Mouse (Mus musculus): ENCODE data around the gene Alg3. TPM values are rescaled to one million over a fixed set of nuclear protein-coding genes. Genes with fewer than 3 reads are reported as not detected.

Alg3 gene
- 23.5 and 25.6 TPM in 2 replicates for polyA plus RNA-seq (2012; rRNA removed)

- Histone ChIP-seq H3K27ac (ENCODE audit: insufficient read depth, low read length) (peak within 1 kb of the TSS; percentile 55), H3K27me3 (ENCODE audit: control insufficient read depth, insufficient read depth, low read length) (no peaks in the 10 kb centered on the region), H3K4me3 (replicated peaks; ENCODE audit: insufficient read depth, low read depth, low read length) (peak within 1 kb of the TSS; percentile 96), H3K4me1 (ENCODE audit: control insufficient read depth, insufficient read depth, low read length) (no peaks in the 10 kb centered on the region)
- DNase-seq, result peak; percentile 79 to 84
- WGBS, result 1% methylated on average over 41 of the region's 41 CpGs
- 0 out of 2 replicates have a peak, but pooled peaks have one; percentile 9 for TF ChIP-seq POLR2A (IDR thresholded peaks at IDR 0.05; ENCODE audit: borderline replicate concordance, insufficient read depth, low read length)
- TF ChIP-seq CTCF (IDR thresholded peaks at IDR 0.05; ENCODE audit: borderline replicate concordance, insufficient read depth, low read depth, low read length), result no peak
Observed at GRCm38 (mm10) chr16:20611357-20612227, at the start of gene Alg3, which contains the start of the genes Eef1akmt4 and Gm49333. Gene Alg3, minus strand, starts transcription at chr16:20611735. Gene Eef1akmt4, plus strand, starts transcription at chr16:20611593. Gene Gm49333, plus strand, starts transcription at chr16:20611610.

- WGBS, result 79% methylated on average over 4 of the region's 4 CpGs
- no peak for TF ChIP-seq POLR2A (IDR thresholded peaks at IDR 0.05; ENCODE audit: borderline replicate concordance, insufficient read depth, low read length)
- TF ChIP-seq CTCF (IDR thresholded peaks at IDR 0.05; ENCODE audit: borderline replicate concordance, insufficient read depth, low read depth, low read length), result no peak
- Histone ChIP-seq H3K4me1 (ENCODE audit: control insufficient read depth, insufficient read depth, low read length) (no peaks in the 10 kb centered on the region; the same call in 1 of the 2 replicates), H3K27ac (ENCODE audit: insufficient read depth, low read length) (no peak overlapping the region), H3K27me3 (ENCODE audit: control insufficient read depth, insufficient read depth, low read length) (no peaks in the 10 kb centered on the region), H3K4me3 (replicated peaks; ENCODE audit: insufficient read depth, low read depth, low read length) (no peak overlapping the region)
- no peak for DNase-seq
Observed at GRCm38 (mm10) chr16:20657661-20658060, 46.1 kb upstream of the Alg3 start.

GRCm38 (mm10) chr16:20653315-20653714 is 41.8 kb upstream of the Alg3 start:
- DNase-seq, result no peak
- 35% methylated on average over 2 of the region's 2 CpGs for WGBS
- no peak for TF ChIP-seq POLR2A (IDR thresholded peaks at IDR 0.05; ENCODE audit: borderline replicate concordance, insufficient read depth, low read length)
- TF ChIP-seq CTCF (IDR thresholded peaks at IDR 0.05; ENCODE audit: borderline replicate concordance, insufficient read depth, low read depth, low read length), result no peak
- Histone ChIP-seq H3K27ac (ENCODE audit: insufficient read depth, low read length) (no peak overlapping the region), H3K4me1 (ENCODE audit: control insufficient read depth, insufficient read depth, low read length) (no peaks in the 10 kb centered on the region; the same call in 1 of the 2 replicates), H3K27me3 (ENCODE audit: control insufficient read depth, insufficient read depth, low read length) (no peaks in the 10 kb centered on the region), H3K4me3 (replicated peaks; ENCODE audit: insufficient read depth, low read depth, low read length) (peak overlapping the region; percentile 7)

GRCm38 (mm10) chr16:20651947-20652310 is 40.4 kb upstream of the Alg3 start:
- TF ChIP-seq CTCF (IDR thresholded peaks at IDR 0.05; ENCODE audit: borderline replicate concordance, insufficient read depth, low read depth, low read length), result no peak
- TF ChIP-seq POLR2A (IDR thresholded peaks at IDR 0.05; ENCODE audit: borderline replicate concordance, insufficient read depth, low read length), result no peak
- H3K27ac ChIP-seq (ENCODE audit: insufficient read depth, low read length), result peak overlapping the region; percentile 17; the same call in 1 of the 2 replicates
- peak overlapping the region; percentile 73 for H3K4me3 ChIP-seq (replicated peaks; ENCODE audit: insufficient read depth, low read depth, low read length)
- H3K27me3 ChIP-seq (ENCODE audit: control insufficient read depth, insufficient read depth, low read length), result no peaks in the 10 kb centered on the region
- no peaks in the 10 kb centered on the region; the same call in 1 of the 2 replicates for H3K4me1 ChIP-seq (ENCODE audit: control insufficient read depth, insufficient read depth, low read length)
- WGBS, result 7% methylated on average over 12 of the region's 12 CpGs
- no peak for DNase-seq

- DNase-seq, result peak; percentile 96 to 97
- WGBS, result 2% methylated on average over 46 of the region's 46 CpGs
- Histone ChIP-seq H3K27ac (ENCODE audit: insufficient read depth, low read length) (peak within 1 kb of the TSS; percentile 37), H3K4me1 (ENCODE audit: control insufficient read depth, insufficient read depth, low read length) (no peaks in the 10 kb centered on the region; the same call in 1 of the 2 replicates), H3K4me3 (replicated peaks; ENCODE audit: insufficient read depth, low read depth, low read length) (peak within 1 kb of the TSS; percentile 73), H3K27me3 (ENCODE audit: control insufficient read depth, insufficient read depth, low read length) (no peaks in the 10 kb centered on the region)
- no peak for TF ChIP-seq CTCF (IDR thresholded peaks at IDR 0.05; ENCODE audit: borderline replicate concordance, insufficient read depth, low read depth, low read length)
- peak; percentile 94 for TF ChIP-seq POLR2A (IDR thresholded peaks at IDR 0.05; ENCODE audit: borderline replicate concordance, insufficient read depth, low read length)
Observed at GRCm38 (mm10) chr16:20651076-20651946, 39.8 kb upstream of the Alg3 start, which contains the start of gene Psmd2. Gene Psmd2, plus strand, starts transcription at chr16:20651652.

GRCm38 (mm10) chr16:20643911-20644310 is 32.4 kb upstream of the Alg3 start:
- no peak overlapping the region for H3K27ac ChIP-seq (ENCODE audit: insufficient read depth, low read length)
- TF ChIP-seq CTCF (IDR thresholded peaks at IDR 0.05; ENCODE audit: borderline replicate concordance, insufficient read depth, low read depth, low read length), result no peak
- no peak for TF ChIP-seq POLR2A (IDR thresholded peaks at IDR 0.05; ENCODE audit: borderline replicate concordance, insufficient read depth, low read length)
- WGBS, result 86% methylated on average over 7 of the region's 7 CpGs
- no peak for DNase-seq
- no peak overlapping the region for H3K4me3 ChIP-seq (replicated peaks; ENCODE audit: insufficient read depth, low read depth, low read length)
- H3K27me3 ChIP-seq (ENCODE audit: control insufficient read depth, insufficient read depth, low read length), result no peaks in the 10 kb centered on the region
- 0 out of 2 replicates have a peak, but pooled peaks cover 2% of the 10 kb centered on the region for H3K4me1 ChIP-seq (ENCODE audit: control insufficient read depth, insufficient read depth, low read length)

- Histone ChIP-seq H3K27ac (ENCODE audit: insufficient read depth, low read length) (no peak overlapping the region), H3K4me1 (ENCODE audit: control insufficient read depth, insufficient read depth, low read length) (0 out of 2 replicates have a peak, but pooled peaks cover 2% of the 10 kb centered on the region), H3K4me3 (replicated peaks; ENCODE audit: insufficient read depth, low read depth, low read length) (no peak overlapping the region), H3K27me3 (ENCODE audit: control insufficient read depth, insufficient read depth, low read length) (no peaks in the 10 kb centered on the region)
- DNase-seq, result peak; percentile 74 to 82
- WGBS, result 2% methylated on average over 8 of the region's 8 CpGs
- TF ChIP-seq POLR2A (IDR thresholded peaks at IDR 0.05; ENCODE audit: borderline replicate concordance, insufficient read depth, low read length) (no peak), CTCF (IDR thresholded peaks at IDR 0.05; ENCODE audit: borderline replicate concordance, insufficient read depth, low read depth, low read length) (peak; percentile 77)
Observed at GRCm38 (mm10) chr16:20642161-20642560, 30.6 kb upstream of the Alg3 start.
